Mouse (Mus musculus): ENCODE data around the gene Zfp148. TPM values are rescaled to one million over a fixed set of nuclear protein-coding genes. Genes with fewer than 3 reads are reported as not detected.
"Not testable (repeated sequence)": the region's sequence is repeated elsewhere in the genome, so short reads cannot be mapped to it uniquely, and the experiment has no call there.

Gene Zfp148
- total RNA-seq, 2 experiments from 2014 or later: 171 to 179 TPM

- intact Hi-C loops (cut with DNase I): loop anchor here (5.0 kb wide), 5 partner anchors 41 to 506 kb away; partner anchors contain the start of genes Fyttd1 and Rubcn
- TF ChIP-seq CTCF (IDR thresholded peaks at IDR 0.05): no peak
These were observed 2.9 kb downstream of the Zfp148 start for GRCm38 (mm10) chr16:33383584-33383983.

GRCm38 (mm10) chr16:33384057-33384456, 3.4 kb downstream of the Zfp148 start:
- not testable (repeated sequence) for DNase-seq (ENCODE audit: extremely low spot score in 1 of 2, low spot score in 2 of 2); H3K4me3 ChIP-seq; H3K27ac ChIP-seq
- intact Hi-C loops (cut with DNase I): loop anchor here (5.0 kb wide), 5 partner anchors 42 to 507 kb away; partner anchors contain the start of genes Fyttd1 and Rubcn

More at GRCm38 (mm10) chr16:33383584-33383983, 2.9 kb downstream of the Zfp148 start:
- no peak for DNase-seq (ENCODE audit: extremely low spot score in 1 of 2, low spot score in 2 of 2)
- no peak overlapping the region for H3K4me3 ChIP-seq
- no peak overlapping the region for H3K27ac ChIP-seq

DNA sequence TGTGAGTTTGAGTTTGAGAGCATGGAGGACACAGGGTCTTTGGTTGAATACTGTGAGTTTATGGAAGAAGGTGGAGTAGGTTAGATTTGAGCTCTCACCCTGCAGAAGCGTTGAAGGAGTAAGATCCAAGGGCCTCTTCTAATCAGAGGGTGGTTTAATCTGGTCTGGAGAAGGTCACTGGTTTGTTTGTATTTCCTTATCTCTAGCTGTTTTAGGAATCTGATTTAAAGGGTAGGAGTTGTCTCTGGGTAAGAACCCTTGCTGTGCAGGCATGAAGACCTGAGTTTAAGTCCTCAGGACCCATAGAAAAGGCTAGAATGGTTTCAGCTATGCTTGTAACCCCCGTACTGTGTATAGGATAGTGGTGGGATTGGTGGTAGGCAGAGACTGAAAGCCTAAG, 6.4 kb downstream of the Zfp148 start:
- Histone ChIP-seq H3K27ac (no peak overlapping the region), H3K4me3 (no peak overlapping the region)
- intact Hi-C loops (cut with DNase I): no loop called here
- TF ChIP-seq CTCF (IDR thresholded peaks at IDR 0.05): no peak
- DNase-seq (ENCODE audit: extremely low spot score in 1 of 2, low spot score in 2 of 2): no peak

GRCm38 (mm10) chr16:33387420-33387819, 6.8 kb downstream of the Zfp148 start:
- DNase-seq (ENCODE audit: extremely low spot score in 1 of 2, low spot score in 2 of 2): no peak
- H3K27ac ChIP-seq: no peak overlapping the region
- H3K4me3 ChIP-seq: no peak overlapping the region
- TF ChIP-seq CTCF (IDR thresholded peaks at IDR 0.05): no peak
- intact Hi-C loops (cut with DNase I): no loop called here

DNA sequence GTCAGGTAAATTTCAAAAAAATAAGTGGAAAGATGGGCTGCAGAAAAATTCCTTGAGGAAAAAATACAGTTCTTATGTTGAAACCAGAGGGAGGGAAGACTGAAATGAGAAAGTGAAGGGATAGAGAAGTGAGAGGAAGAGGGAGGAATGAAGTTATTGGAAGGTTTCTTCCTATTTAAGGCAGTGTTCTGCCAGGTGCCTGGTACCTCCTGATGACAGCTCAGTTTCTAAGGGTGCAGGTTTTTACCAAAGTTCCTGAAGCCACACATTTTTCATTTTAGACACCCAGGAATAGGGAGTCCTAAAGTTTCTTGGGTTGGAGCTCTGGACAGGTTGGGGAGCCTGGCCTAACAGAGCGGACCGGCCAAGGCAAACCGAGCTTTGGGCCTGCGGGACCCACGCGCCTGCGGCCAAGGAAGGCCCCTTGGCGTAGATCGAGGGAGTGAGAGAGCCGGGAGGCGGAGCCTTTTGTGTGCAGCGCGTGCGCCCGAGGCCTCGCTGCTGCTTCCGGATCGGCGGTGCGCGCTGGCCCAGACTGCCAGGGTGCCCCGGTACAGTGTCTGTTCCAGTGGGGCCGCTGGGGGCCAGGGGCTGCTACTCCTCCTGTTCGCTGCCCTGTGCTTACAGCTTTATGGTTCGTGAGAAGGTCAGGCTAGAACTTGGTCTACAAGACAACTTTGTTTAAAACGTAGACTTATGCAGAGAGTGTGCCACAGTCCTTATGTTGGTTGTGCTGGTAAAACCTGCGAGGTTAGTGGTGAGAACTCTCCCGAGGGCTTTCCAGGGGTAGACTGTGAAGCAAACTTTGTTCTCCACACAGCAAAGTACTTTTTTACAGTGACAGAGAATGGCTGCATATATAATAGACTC, 19.5 kb downstream of the Zfp148 start:
- DNase-seq (ENCODE audit: extremely low spot score in 1 of 2, low spot score in 2 of 2): peak; percentile 34 to 49
- Histone ChIP-seq H3K27ac (no peak overlapping the region), H3K4me3 (peak overlapping the region; percentile 46)
- intact Hi-C loops (cut with DNase I): no loop called here
- no peak for TF ChIP-seq CTCF (IDR thresholded peaks at IDR 0.05)

DNA sequence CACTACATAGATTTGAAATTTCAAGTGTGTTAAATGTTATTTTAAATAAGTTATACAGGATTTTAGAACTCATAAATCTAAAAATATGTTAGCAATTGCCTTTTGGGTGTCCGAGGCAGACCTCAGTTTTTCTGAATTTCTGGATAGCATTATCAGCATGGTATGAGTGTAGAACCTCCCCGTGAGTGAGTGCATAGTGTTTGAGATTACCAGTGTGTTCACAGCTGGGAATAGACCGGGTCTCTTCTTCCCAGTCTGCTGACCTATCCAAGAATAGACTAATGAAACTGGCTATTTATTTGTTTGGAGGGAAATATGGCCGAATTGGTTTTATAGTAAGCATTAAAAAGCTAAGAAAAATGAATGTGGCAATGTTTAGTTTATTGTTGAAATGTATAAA, 20.3 kb downstream of the Zfp148 start:
- Histone ChIP-seq H3K27ac (no peak overlapping the region), H3K4me3 (no peak overlapping the region)
- no peak for DNase-seq (ENCODE audit: extremely low spot score in 1 of 2, low spot score in 2 of 2)
- no peak for TF ChIP-seq CTCF (IDR thresholded peaks at IDR 0.05)
- intact Hi-C loops (cut with DNase I): no loop called here

GRCm38 (mm10) chr16:33403258-33403657, 22.6 kb downstream of the Zfp148 start:
- intact Hi-C loops (cut with DNase I): no loop called here
- H3K27ac ChIP-seq: no peak overlapping the region
- no peak overlapping the region for H3K4me3 ChIP-seq
- DNase-seq (ENCODE audit: extremely low spot score in 1 of 2, low spot score in 2 of 2): no peak
- no peak for TF ChIP-seq CTCF (IDR thresholded peaks at IDR 0.05)

DNA sequence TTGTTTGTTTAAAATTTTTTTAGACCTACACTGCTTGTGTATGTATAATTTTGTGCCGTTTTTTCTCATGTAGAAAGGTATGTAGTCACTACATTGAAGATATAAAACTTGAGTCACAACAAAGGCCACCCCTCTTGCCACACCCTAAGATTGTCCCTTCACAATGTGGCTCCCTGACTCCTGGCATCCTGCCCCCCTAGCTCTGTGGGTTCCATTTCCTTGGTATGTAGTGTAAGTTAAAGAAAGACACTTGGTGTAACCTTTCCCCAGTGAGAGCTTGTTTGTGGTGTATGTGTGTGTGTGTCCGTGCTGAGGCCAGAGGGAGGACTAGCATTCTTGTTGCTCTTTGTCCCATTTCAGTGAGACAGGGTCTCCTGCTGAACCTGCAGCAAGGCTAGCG, 23.4 kb downstream of the Zfp148 start:
- intact Hi-C loops (cut with DNase I): no loop called here
- no peak for DNase-seq (ENCODE audit: extremely low spot score in 1 of 2, low spot score in 2 of 2)
- H3K27ac ChIP-seq: no peak overlapping the region
- TF ChIP-seq CTCF (IDR thresholded peaks at IDR 0.05): no peak
- H3K4me3 ChIP-seq: no peak overlapping the region

DNA sequence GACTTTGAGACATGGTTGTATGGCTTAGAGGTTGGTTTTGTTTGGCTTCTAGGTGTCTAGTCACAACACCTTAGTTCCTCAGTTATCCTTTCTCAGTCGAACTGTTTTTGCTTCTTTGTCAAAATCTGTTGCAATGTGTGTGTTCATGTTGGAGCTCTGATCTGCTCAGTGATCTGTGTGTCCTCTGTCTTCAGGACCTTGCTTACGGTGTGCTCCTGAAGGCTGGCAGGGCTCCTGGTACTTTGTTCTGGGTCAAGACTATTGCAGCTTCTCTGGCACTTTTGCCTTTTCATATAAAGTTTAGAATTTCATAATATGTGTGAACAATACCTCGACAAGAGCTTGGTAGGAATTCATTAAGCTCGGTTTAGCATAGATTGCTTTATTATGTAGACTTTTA, 24.9 kb downstream of the Zfp148 start:
- DNase-seq (ENCODE audit: extremely low spot score in 1 of 2, low spot score in 2 of 2): no peak
- no peak overlapping the region for H3K27ac ChIP-seq
- no peak for TF ChIP-seq CTCF (IDR thresholded peaks at IDR 0.05)
- intact Hi-C loops (cut with DNase I): no loop called here
- no peak overlapping the region for H3K4me3 ChIP-seq

- no peak for TF ChIP-seq CTCF (IDR thresholded peaks at IDR 0.05)
These were observed 29.5 kb downstream of the Zfp148 start for GRCm38 (mm10) chr16:33410151-33410550.

DNA sequence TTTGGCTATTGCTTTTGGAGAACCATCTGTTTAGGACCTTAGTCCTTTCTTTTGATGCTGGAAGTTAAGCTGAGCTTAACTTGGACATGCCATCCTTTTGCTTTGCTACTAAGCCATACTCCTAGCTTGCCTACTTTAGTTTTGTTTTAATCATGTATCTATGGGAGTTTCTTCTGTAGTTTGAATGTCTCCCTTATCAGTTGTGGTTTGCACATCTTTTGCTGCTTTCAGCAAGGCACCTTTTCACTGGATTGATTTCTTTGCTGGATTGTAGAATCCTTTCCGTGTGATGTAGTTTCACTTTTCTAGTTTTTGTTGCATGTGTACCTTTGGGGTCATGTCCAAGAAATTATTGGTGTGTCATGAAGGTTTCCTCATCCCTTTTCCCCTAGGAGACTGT, 30.0 kb downstream of the Zfp148 start:
- Histone ChIP-seq H3K4me3 (no peak overlapping the region), H3K27ac (no peak overlapping the region)
- DNase-seq (ENCODE audit: extremely low spot score in 1 of 2, low spot score in 2 of 2): no peak
- no peak for TF ChIP-seq CTCF (IDR thresholded peaks at IDR 0.05)
- intact Hi-C loops (cut with DNase I): no loop called here

More at GRCm38 (mm10) chr16:33410151-33410550, 29.5 kb downstream of the Zfp148 start:
- Histone ChIP-seq H3K4me3 (no peak overlapping the region), H3K27ac (no peak overlapping the region)
- intact Hi-C loops (cut with DNase I): no loop called here
- no peak for DNase-seq (ENCODE audit: extremely low spot score in 1 of 2, low spot score in 2 of 2)

GRCm38 (mm10) chr16:33414191-33414590, 33.6 kb downstream of the Zfp148 start:
- intact Hi-C loops (cut with DNase I): no loop called here

DNA sequence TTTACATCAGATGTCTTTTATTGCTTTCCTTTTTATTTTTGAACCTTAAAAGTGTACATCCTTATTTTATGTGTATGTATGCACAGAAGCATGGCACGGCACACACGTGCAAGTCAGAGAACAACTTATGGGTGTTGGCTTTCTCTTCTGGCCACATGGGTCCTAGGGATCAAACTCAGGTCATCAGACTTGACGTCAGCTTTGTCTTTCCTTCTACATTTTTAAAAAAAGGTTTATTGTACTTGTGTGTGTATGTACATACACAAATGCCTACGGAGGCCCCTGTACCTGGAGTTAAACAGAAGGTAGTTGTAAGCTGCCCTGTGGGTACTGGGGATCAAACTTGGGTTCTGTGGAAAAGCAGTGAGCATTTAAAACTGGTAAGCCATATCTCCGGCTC, 35.0 kb downstream of the Zfp148 start:
- no peak for TF ChIP-seq CTCF (IDR thresholded peaks at IDR 0.05)
- intact Hi-C loops (cut with DNase I): no loop called here
- DNase-seq (ENCODE audit: extremely low spot score in 1 of 2, low spot score in 2 of 2): no peak
- Histone ChIP-seq H3K27ac (no peak overlapping the region), H3K4me3 (no peak overlapping the region)

More at GRCm38 (mm10) chr16:33414191-33414590, 33.6 kb downstream of the Zfp148 start:
- TF ChIP-seq CTCF (IDR thresholded peaks at IDR 0.05): no peak
- Histone ChIP-seq H3K4me3 (no peak overlapping the region), H3K27ac (no peak overlapping the region)
- no peak for DNase-seq (ENCODE audit: extremely low spot score in 1 of 2, low spot score in 2 of 2)
